Mouse (Mus musculus): ENCODE results near the gene Zg16. TPM values are rescaled to one million over a fixed set of nuclear protein-coding genes. Genes with fewer than 3 reads are reported as not detected.

Gene Zg16
- total RNA-seq, 1 experiment from 2014 or later = not detected

DNA sequence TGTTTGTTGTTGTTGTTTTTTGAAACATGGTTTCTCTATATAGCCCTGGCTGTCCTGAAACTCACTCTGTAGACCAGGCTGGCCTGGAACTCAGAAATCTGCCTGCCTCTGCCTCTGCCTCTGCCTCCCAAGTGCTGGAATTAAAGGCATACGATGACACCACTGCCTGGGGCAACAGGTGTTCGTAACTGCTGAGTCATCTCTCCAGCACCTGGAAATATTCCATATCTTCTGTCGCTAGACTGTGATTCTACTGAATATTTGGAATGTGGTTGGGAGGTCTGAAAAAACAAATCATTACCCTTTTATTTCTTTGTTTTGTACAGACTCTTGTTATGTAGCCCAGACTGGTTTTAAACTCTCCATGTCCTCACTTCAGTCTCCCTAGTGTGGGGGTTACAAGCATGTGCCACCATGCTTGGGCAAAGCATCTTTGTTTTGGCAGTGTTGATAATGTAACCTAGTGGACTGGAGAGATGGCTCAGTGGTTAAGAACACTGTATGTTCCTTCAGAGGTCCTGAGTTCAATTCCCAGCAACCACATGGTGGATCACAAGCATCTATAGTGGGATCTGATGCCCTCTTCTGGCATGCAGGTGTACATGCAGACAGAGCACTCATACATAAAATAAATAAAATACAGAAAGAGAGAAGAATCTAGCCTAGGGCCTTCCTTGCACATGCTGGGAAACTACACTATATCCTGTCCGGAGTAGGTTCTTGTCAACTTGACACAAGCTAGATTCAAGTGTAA lies 82.8 kb downstream of the Zg16 start:
- DNase-seq = no peak

DNA sequence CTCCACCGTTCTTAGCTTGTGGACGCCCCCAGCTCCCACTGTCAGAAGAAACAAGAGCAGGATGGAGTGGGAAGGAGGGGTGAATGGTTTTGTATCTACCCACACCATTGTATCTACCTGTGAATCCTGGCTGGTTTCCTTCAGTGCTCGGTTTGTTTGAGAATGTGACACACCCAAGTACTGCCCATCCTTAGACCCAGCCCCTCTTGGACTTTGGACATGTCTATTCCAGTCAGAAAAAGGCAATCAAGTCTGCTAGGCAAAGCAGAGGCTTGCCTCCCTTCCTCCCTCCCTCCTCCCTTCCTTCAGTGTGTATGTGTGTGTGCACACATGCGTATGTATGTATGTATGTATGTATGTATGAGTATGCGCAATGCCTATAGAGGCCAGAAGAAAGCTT lies 83.5 kb downstream of the Zg16 start:
- DNase-seq = no peak

Small RNAs within 50 kb of the gene (microRNA-seq; reads per million reads assigned to microRNA genes)
- gene Gm44343 = 0 reads per million in 2 experiments

Other genes starting within 250 kb of the Zg16 start
- gene Doc2a, start 239.9 kb downstream of the Zg16 start, total RNA-seq (2021) = 0.52 and 1.9 TPM in 2 replicates
- gene Hirip3, start 225.4 kb downstream of the Zg16 start, total RNA-seq (2021) = 23.2 and 39.1 TPM in 2 replicates
- 44.4 and 50.5 TPM in 2 replicates for gene Ino80e, start 225.0 kb downstream of the Zg16 start, total RNA-seq (2021)
- gene Taok2, start 202.6 kb downstream of the Zg16 start, total RNA-seq (2021) = 82.8 and 89.5 TPM in 2 replicates
- gene Tmem219, start 164.4 kb downstream of the Zg16 start, total RNA-seq (2021) = 21.7 and 34.5 TPM in 2 replicates
- 31.1 and 42.7 TPM in 2 replicates for gene Kctd13, start 158.4 kb downstream of the Zg16 start, total RNA-seq (2021)
- 1.6 and 2.5 TPM in 2 replicates for gene Asphd1, start 137.7 kb downstream of the Zg16 start, total RNA-seq (2021)
- 91.1 and 128 TPM in 2 replicates for gene Sez6l2, start 136.8 kb downstream of the Zg16 start, total RNA-seq (2021)
- gene Cdipt, start 111.4 kb downstream of the Zg16 start, total RNA-seq (2021) = 95.1 and 99.5 TPM in 2 replicates
- 0.71 and 2.0 TPM in 2 replicates for gene Cdiptos, start 111.2 kb downstream of the Zg16 start, total RNA-seq (2021)
- gene Mvp, start 72.7 kb downstream of the Zg16 start, total RNA-seq (2021) = 102 and 118 TPM in 2 replicates
- 1.7 and 2.8 TPM in 2 replicates for gene Pagr1b, start 70.8 kb downstream of the Zg16 start, total RNA-seq (2021)
- gene Pagr1a, start 70.0 kb downstream of the Zg16 start, total RNA-seq (2021) = 13.4 and 28.2 TPM in 2 replicates
- gene Gm42742, start 66.2 kb downstream of the Zg16 start, total RNA-seq (2021) = 31.0 and 44.0 TPM in 2 replicates
- 2.2 and 5.1 TPM in 2 replicates for gene Prrt2, start 66.1 kb downstream of the Zg16 start, total RNA-seq (2021)
- 167 and 171 TPM in 2 replicates for gene Maz, start 60.3 kb downstream of the Zg16 start, total RNA-seq (2021)
- 9.5 and 15.0 TPM in 2 replicates for gene Kif22, start 44.9 kb downstream of the Zg16 start, total RNA-seq (2021)
- 0.43 and 1.1 TPM in 2 replicates for gene AI467606, start 4.0 kb upstream of the Zg16 start, total RNA-seq (2021)
- 0.21 TPM in 1 of 2 replicates, not detected in the other for gene Qprt, start 34.9 kb upstream of the Zg16 start, total RNA-seq (2021)
- gene Spn, start 50.5 kb upstream of the Zg16 start, total RNA-seq (2021) = 0.55 and 1.0 TPM in 2 replicates
- gene Cd2bp2, start 108.7 kb upstream of the Zg16 start, total RNA-seq (2021) = 53.5 and 65.9 TPM in 2 replicates
- gene Tbc1d10b, start 121.1 kb upstream of the Zg16 start, total RNA-seq (2021) = 51.9 and 53.1 TPM in 2 replicates
- 4.1 and 4.4 TPM in 2 replicates for gene Mylpf, start 121.6 kb upstream of the Zg16 start, total RNA-seq (2021)
- gene Zfp553, start 145.7 kb upstream of the Zg16 start, total RNA-seq (2021) = 14.7 and 15.2 TPM in 2 replicates
- gene Sept1, start 145.8 kb upstream of the Zg16 start, total RNA-seq (2021) = 8.3 and 12.9 TPM in 2 replicates
- 26.9 and 36.0 TPM in 2 replicates for gene Zfp771, start 156.9 kb upstream of the Zg16 start, total RNA-seq (2021)
- gene Dctpp1, start 173.4 kb upstream of the Zg16 start, total RNA-seq (2021) = 39.8 and 50.7 TPM in 2 replicates
- 114 and 117 TPM in 2 replicates for gene Sephs2, start 186.7 kb upstream of the Zg16 start, total RNA-seq (2021)
- 0.57 and 1.0 TPM in 2 replicates for gene Itgal, start 208.9 kb upstream of the Zg16 start, total RNA-seq (2021)

Data from adrenal gland, postnatal 25 days (tissue).